Mouse (Mus musculus): ENCODE data around the gene Mybph. TPM values are rescaled to one million over a fixed set of nuclear protein-coding genes. Genes with fewer than 3 reads are reported as not detected.

Gene Mybph
- under 1 TPM in 1 of 2 experiments, not detected in 1; 0.16 TPM for total RNA-seq (2021)
- long read RNA-seq, experiment 1 = 0 reads
- long read RNA-seq, experiment 2, partial matches to known transcripts = 0 of 7 reads
- long read RNA-seq, experiment 2, other reads (novel, unspliced or antisense) = 7 of 7 reads

DNA sequence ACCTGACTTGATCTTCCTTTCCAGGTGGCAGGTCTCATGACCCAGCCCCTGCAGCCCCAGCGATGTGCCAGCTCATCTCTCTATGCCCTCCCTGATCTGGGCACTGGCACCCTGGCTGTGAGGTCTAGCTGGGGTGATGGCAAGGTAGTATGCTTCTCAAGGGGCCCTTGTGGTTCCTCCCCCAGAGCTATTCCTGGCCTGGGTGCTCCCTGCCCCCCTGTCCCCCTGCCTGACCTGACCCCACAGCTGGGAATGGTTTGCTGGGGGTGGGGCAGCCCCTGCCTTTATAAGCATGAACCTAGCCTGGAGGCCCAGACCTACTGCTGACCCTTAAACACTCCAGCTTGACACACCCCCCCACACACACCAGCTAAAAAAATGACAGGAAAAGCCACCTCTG is at the start of gene Mybph:
Gene Mybph (plus strand): TSS at position 323 of the 400 bp plus-strand sequence.
- no peak for DNase-seq (ENCODE audit: low spot score in 2 of 2)

DNA sequence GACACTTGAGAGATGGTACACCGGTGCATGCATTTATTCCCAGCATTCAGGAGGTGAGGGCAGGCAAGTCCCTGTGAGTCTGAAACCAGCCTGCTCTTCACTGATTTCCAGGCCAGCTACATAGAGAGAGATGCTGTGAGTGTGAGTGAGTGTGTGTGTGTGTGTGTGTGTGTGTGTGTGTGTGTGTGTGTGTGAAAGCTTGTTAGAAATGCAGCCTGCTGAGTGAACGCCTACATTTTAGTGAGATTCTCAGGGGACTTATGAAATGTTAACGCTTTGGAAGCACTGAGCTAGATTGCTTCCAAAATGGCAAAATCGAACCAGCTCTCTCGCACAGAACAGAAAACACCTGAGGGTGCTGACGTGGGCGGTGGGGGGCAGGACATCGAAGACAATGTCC is 47.2 kb upstream of the Mybph start:
- DNase-seq (ENCODE audit: low spot score in 2 of 2) = no peak

DNA sequence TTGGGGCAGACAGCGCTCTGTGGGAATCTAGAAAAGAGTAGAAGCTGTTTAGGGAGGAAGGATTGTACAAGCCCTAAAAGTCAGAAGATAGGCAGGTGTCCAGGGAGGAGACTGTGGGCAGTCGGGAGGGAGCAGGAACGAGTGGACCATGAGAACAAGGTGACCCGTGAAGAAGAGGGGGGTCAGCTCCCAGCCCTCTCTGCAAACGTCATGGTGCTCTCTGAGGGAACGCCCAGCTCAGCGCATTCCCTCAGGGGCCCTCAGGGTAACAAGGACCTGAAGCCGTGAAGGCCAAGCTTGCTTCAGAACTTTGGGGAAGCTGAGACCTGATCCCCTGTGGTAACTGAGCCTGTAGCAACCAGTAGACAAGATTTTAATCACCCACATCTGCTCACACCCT is 43.2 kb upstream of the Mybph start:
- DNase-seq (ENCODE audit: low spot score in 2 of 2) = no peak

DNA sequence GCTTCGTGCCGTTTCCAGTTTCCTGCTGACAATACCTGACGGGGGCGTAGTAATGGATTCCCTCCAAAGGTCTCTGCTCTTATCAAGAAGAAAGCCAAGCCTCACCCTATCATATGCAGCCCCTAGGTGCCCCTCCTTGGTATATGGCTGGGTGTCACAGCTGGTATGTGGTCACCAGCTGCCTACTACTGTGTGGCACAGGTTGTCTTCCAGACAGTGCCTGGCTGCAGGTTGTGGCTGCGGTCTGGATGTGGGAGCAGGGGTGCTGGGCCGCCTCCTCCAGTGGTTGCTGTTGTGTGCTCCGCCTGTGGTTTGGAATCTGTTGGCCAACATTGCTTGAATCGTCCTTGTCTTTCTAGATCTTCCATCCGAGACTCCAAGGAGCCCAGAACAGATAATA is 42.5 kb upstream of the Mybph start:
- no peak for DNase-seq (ENCODE audit: low spot score in 2 of 2)

DNA sequence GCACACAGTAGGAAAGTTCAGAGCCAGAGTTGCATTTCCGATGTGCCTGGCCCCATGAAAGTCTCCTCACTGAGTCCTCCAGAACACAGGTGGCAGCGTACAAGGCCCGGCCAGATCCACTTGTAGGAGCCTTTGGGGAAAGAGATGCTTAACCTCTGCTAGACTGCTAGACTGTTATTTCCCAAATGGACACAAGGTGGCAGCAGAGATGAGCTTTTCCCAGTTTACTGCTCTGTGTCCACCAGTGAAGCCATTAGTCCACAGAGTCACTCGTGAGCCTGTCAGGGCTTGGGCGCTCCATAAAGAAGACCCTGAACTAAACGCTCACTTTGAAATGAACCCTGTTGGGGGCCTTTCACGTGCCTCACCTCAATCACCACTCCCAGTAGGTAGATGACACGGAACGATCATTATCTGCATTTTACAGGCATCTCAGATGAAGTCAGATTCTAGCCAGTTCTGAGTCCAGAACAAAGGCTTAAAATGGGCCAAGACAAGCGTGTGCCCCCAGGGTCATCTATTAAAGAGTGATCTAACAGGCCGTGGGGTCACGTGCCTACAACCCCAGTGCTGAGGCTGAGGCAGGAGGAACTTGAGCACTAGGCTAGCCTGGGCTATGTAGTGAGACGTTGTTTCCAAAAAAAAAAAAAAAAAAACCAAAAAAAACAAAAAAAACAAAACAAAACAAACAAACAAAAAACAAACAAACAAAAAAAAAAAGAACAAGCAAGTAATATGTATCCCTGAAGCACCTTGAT is 41.4 kb upstream of the Mybph start:
- peak; percentile 76 to 80 for DNase-seq (ENCODE audit: low spot score in 2 of 2)

DNA sequence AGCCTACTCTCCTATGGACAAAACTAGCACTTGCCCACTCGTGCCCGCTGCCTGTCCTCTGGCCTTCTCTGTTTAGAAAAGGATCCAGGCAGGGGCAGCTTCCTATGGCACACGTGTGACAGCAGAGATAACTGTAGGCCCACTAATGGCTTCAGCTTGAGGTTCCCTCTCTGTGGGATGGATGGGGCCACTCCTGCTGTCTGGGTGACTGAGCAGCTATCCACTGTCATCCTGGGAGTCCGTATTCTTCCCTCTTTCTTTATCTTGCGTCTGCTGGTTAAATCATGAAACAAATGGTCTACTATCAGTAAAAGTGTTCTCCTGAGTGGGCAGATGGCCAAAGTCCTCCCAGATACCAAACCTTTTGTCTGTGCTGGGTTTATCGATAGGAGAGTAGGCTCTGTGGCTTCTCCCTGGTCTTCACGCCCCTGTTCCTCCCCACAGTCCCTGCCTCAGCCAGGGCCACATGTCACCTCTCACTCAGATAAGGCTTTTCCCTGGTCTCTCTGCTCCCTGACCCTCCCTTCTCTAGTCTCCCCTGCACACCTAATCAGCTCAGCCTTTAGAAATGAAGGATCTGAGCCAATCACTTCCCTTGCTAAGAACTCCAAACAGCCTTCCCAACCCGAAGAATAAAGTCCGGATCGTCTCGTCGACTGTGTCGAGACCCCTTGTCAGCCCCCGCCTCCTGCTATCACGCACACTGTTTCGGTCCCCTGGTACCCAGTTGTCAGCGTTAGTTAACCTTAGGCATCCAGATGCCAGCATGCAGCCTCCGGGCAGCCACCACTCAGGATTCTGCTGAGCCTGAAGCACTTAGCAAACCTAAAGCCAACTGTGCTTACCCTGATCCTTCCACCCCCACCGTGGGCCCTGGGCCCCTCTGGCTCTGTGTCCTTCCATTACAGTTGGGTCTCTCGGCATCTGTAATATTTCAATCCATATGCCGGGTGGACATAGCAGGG is 40.3 kb upstream of the Mybph start:
- DNase-seq (ENCODE audit: low spot score in 2 of 2) = no peak

DNA sequence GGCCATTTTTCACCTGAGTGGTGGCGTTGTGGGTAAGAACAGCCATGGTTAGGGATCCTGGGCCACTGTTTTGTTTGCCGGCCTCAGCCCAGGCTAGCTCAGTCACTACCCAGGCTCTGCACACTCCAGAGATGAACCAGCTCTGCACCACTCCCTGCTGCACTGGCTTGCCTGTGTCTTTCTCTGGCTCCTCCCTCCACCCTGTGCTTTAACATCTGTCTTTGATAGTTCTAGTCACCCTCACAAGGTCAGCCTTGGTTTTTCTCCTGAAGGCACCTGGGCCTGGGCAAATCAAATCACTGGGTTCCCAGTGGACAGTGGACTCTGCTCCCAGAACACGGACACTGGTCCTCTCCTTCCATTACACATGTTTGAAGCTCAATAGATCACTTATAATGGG is 39.1 kb upstream of the Mybph start:
- DNase-seq (ENCODE audit: low spot score in 2 of 2) = no peak

DNA sequence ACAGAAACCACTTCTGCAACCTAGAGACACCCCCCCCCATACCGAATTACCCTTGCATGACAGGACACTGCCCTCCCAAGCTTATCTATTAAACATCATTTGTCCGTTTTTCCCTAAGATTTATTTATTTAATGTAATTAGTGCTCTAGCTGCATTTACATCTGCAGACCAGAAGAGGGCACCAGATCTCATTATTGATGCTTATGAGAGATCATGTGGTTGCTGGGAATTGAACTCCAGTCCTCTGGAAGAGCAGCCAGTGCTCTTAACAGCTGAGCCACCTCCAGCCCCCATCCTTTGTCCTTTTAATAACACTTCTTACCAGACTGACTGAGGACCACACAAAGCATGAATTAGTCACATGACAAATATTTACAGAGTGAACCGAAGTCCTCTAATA is 38.6 kb upstream of the Mybph start:
- no peak for DNase-seq (ENCODE audit: low spot score in 2 of 2)

DNA sequence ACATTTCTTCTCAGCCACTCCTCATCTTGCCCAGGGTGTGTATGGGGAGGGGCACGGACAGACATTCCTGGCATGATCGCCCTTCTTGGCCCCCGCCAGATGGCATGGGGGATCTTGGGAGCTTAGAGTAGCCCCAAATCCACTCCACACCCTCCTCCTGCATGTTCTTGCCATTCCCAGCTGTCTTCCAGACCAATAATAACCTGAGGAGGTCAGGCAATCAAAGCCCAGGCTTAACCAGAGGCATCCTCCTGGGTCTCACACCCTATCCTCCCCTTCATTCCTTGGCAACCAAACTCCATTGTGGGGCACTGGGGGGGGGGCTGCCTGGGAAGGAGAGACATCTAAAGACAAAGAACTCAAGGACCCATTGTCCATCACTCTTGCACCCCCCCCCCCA is 32.8 kb upstream of the Mybph start:
- no peak for DNase-seq (ENCODE audit: low spot score in 2 of 2)

DNA sequence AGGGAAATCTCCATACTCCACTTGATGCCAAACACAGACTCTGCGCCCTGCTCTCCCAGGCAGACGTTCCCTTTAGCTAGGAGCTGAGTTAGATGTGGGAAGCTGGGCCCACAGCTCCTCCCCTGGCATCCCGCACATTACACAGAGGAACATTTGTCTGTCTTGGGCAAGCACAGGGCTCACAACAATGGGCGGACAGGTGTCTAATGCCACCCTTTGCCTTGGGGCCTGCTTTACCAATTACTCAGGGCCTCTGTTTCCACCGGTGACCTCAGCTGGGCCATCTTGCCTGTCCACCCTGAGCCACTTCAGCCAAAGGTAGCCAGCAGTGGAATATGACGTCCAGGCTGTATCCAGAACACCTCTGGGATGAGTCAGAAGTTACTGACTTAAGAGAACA is 31.8 kb upstream of the Mybph start:
- no peak for DNase-seq (ENCODE audit: low spot score in 2 of 2)

DNA sequence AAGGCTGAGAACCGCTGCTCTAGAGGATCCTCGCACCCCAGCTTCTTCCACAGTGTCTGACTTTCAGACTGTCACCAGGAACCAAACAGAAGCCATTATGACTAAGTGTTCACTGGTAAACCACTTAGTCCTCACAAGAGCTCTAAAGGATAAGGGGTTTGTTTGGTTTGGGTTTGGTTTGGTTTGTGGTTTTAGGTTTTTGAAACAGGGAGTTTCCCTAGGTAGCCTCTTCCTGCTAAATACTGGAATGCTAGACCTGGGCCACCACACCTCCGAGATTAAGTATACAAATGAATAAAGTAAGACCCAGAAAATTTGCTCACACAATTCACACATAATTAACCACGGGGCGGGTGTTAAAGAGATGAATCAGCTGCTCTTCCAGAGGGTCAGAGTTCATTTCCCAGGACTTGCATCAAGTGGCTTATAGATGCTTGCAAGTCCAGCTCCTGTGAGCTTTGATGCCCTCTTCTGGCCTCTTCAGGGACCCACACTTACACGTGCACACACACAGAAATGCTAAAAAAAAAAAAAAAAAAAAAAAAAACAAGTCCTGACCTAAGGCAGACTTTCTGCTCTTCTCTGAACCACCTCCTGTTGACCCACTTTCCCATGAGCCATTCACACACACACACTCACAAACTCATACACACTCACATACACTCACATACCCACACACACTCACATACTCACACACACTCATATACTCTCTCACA is 30.6 kb upstream of the Mybph start:
- DNase-seq (ENCODE audit: low spot score in 2 of 2) = no peak

DNA sequence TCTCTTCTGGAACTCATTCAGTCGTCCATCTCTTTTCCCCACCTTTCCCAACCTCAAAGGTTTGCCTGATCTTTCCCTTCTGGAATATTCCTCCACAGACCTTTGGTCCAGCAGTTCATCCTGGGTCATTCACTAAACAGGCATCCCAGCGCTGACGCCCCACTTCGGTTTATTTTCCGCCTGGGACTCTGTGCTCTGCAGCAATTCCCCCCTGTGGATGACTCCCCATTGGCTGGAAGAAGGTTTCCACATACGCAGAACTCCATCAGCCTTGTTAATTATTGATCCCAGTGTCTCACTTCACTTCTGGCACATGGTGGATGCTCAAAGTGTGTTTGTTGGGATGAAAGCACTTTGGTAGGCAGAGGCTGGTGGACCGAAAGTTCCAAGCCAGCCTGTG is 29.8 kb upstream of the Mybph start:
- DNase-seq (ENCODE audit: low spot score in 2 of 2) = no peak

DNA sequence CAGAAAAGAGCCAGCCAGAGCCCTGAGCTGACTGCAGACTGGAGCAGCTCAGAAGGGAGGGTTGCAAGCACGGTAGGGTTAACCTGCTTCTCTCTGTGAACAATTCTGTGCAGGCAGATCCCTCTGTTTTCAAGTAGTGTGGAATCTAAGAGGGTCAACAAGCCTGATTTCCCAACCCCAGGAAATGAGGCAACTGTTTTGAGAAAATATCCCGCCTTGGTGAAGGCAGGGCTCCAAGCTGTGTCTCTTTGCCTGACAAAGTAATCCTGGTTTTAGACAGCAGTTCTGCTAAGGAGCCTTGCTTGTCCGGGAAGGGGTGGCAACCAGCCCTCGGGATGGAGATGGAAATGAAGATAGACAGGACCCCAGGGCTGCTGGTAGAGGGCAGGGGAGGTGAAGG is 28.8 kb upstream of the Mybph start:
- DNase-seq (ENCODE audit: low spot score in 2 of 2) = no peak

DNA sequence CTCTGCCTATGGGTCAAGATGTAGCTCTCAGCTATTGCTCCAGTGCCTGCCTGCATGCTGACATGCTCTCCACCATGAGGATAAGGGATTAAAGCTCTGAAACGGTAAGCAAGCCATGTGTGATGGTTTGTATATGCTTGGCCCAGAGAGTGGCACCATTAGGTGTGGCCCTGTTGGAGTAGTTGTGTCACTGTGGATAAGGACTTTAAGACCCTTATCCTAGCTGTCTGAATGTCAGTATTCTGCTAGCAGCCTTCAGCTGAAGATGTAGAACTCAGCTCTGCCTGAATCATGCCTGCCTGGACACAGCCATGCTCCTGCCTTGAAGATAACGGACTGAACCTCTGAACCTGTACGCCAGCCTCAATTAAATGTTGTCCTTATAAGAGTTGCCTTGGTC is 26.7 kb upstream of the Mybph start:
- no peak for DNase-seq (ENCODE audit: low spot score in 2 of 2)

DNA sequence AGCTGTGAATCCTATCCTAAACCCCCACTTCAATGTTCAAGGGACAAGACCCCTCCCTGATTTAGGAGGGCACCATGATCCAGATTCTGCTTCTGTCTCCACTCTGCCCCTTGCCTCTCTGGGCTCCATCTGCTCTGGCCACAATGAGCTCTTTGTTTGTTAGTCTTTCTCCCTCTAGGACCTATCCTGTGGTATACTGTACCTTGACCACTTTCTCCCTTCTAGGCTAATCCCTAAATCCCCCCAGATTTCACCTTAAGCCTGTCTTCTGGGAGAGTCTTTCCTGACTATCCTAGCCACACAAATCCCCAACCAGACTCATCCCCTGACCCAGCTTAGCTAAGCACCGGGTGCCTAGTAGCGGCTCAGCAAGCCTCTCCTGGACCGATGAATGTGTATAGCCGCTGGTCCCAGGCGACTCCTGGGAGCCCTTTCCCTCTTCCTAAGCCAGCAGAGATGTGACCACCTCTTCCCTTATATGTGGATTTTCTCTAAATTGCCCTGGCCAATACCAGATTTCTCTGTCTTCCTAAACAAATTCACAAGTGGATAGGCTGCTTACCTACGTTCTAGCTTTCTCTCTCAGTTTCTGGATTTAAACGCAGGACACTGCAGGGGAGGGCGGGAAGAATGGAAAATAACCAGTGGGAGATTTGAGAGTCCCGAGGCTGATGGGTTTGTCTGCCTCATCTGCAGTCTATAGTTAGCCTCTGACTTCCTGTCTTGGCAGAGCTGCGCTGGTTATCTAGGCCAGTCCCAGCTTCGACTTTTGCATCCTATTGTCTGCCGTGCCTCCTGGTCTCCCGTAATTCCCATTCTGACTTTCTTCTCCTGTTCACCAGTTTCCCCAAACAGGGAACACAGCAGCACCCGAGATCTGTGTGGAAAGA is 25.6 kb upstream of the Mybph start:
- DNase-seq (ENCODE audit: low spot score in 2 of 2) = no peak

DNA sequence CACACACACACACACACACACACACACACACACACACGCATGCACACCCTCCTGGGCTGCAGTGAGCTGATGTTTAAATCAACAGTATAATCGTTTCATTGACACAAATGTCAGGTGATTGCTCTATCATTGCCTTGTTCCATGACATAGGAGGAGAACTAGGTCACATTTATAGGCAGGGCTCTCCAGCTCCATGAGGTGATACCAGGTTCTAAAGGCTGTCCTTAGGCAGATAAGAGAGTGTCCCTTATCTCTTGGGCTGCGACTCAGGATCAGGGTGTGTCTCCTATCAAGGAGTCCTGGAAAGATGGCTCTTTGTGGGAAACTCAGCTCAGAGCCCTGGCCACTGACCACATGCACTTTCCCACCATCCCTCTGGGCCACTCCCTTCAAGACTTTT is 24.7 kb upstream of the Mybph start:
- no peak for DNase-seq (ENCODE audit: low spot score in 2 of 2)

DNA sequence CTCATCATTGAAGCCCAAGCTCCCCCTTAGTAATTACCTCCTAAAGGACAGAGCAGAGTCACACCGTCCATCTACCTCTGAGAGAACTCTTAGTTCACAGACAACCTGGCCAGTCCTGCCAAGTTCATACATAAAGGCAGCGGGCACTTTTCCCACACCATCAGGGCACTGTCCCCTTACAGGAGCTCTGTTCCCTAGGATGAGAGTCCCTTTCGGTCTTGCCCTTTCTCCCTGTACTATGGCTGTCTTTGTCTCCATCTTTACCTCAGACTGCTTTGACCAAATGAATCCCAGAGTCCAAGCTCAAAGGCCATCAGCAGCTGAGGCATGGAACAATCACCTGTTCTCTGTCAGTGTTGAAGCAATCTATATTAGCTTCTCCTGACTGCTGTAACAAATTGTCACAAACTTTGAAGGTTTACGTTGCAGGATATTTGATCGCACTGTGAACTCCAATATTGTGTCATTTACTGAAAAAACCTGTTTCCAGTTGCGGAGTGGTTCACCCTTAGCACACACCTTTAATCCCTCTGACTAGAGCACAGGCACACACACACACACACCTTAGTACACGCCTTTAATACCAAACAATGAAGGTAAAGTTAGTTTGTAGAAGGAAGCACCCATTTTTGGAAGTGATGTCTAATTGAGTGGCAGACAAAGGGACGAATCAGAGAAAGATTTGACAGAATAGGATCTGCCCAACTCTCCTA is 24.1 kb upstream of the Mybph start:
- DNase-seq (ENCODE audit: low spot score in 2 of 2) = no peak

DNA sequence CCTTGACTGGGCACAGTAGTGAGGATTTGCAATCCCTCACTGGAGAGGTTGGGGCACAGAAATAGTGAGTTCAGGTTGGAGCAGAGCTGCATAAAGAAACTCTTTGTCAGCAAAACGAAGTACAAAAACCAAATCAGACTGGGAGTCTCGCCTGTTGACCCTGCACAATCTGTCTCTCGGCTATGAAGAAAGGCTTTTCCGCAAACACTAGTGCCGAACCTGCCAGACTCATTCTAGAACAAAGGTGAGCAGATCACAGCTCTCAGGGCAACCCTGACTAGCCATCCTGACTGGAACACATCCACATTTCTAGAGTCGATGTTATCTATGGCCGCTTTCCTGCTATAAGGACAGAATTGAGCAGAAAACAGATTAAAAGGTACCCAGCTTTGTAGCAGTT is 20.2 kb upstream of the Mybph start:
- DNase-seq (ENCODE audit: low spot score in 2 of 2) = no peak

DNA sequence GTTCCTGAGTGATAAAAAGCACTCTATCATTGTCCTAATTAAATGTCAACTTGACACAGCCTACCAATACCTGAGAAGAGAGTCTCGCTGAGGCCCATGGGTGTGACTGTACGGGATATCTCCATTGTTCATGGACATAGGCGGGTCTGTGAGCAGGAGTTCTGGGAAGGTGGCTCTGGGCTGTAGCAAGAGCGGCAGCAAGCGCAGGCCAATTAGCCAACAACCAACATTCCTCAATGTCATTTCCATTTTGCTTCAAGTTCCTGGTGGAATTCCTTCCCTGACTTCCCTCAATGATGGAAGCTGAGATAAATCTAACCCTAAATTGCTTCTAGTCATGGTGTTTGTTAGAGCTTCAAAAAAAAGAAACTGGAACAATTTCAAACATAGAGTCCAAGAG is 15.3 kb upstream of the Mybph start:
- DNase-seq (ENCODE audit: low spot score in 2 of 2) = no peak

DNA sequence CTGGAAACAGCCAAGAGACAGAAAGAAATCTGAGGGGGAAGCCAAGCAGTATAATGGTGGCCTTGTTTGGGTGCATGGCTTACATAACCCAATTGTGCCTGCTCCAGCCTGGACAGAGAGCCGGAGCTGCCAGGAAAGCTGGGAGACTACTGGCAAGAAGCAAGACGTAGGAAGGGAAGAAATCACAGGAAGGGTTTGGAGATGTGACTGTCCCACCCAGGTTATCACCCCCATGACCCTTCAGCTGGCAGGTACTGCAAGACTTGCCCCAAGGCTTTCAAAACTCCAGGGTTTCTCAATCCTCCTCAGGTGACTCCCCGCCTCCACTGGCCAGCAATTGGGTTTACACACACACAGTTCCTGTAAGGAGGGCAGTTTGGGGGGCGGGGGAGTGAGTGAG is 11.2 kb upstream of the Mybph start, which contains the start of gene Chil1:
Gene Chil1 (plus strand): TSS at position 152 of the 400 bp plus-strand sequence.
- no peak for DNase-seq (ENCODE audit: low spot score in 2 of 2)

Data from adrenal gland, adult 18-20 months (tissue).